Mouse (Mus musculus) liver, embryonic 12.5 days (tissue): ENCODE measurements at regions not wholly inside any gene's neighbourhood (a gene's known extent, or its start where the extent isn't known, plus 50 kb on each side); places are given as distances from the start of the nearest gene placed in this dataset.

Experiments
- ATAC-seq: fragments of 200-750 bp; cut with Nextera tagmentation; 2 replicates; pipeline ENCODE4 v1.8.0; 2017; ENCODE audit warnings: moderate number of reproducible peaks, mild to moderate bottlenecking, moderate library complexity
- H3K27ac ChIP-seq: fragments of 300-500 bp; sonication (generic); 2 replicates; pipeline ENCODE4 v1.5.1; 2016; ENCODE audit warnings: mild to moderate bottlenecking
- H3K27me3 ChIP-seq: fragments of 300-500 bp; sonication (generic); replicated peaks from 2 replicates; pipeline ENCODE4 v1.6.1; 2016; ENCODE audit warnings: mild to moderate bottlenecking, moderate library complexity
- H3K36me3 ChIP-seq: fragments of 300-500 bp; sonication (generic); 2 replicates; pipeline ENCODE4 v1.6.1; 2016; ENCODE audit warnings: mild to moderate bottlenecking, moderate library complexity
- H3K4me1 ChIP-seq: fragments of 300-500 bp; sonication (generic); 2 replicates; pipeline ENCODE4 v1.6.1; 2016
- H3K4me2 ChIP-seq: fragments of 300-500 bp; sonication (generic); 2 replicates; pipeline ENCODE4 v1.6.1; 2016; ENCODE audit warnings: mild to moderate bottlenecking, moderate library complexity
- H3K4me3 ChIP-seq: fragments of 300-500 bp; sonication (generic); 2 replicates; pipeline ENCODE4 v1.5.1; 2016; ENCODE audit warnings: mild to moderate bottlenecking, moderate library complexity
- H3K9ac ChIP-seq: fragments of 300-500 bp; sonication (generic); 2 replicates; pipeline ENCODE4 v1.6.1; 2016; ENCODE audit warnings: mild to moderate bottlenecking, moderate library complexity
- H3K9me3 ChIP-seq: fragments of 300-500 bp; sonication (generic); replicated peaks from 2 replicates; pipeline ENCODE4 v1.6.1; 2016; ENCODE audit warnings: mild to moderate bottlenecking, moderate library complexity
- WGBS: fragments of 180-500 bp; shearing (Covaris S2); methylation state at CpG from one replicate; pipeline ENCODE4 v1.1.7; 2016; ENCODE audit not compliant: insufficient replicate concordance; 5-methylcytosine and 5-hydroxymethylcytosine counted together

DNA sequence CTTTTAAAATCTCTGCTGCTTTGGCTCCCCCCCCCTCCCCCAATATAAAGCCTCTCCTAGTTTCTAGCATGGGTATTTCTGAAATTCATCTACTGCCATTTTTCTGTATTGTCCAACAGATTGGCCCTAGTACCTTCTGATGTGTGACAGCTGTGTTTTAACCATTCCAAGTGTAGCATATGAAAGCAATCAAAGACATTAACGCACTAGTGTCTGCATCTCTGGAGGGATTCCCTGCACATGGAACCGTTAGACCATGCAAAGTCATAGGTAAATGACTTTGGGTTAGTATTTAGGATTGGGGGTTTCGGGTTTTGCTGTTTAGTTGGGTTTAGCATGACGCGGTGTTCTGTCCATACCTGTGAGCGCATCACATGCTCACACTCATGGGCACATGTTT is 57.3 kb upstream of the Smarca2 start:
- Histone ChIP-seq H3K4me2 (no peak overlapping the region), H3K9ac (no peak overlapping the region)

DNA sequence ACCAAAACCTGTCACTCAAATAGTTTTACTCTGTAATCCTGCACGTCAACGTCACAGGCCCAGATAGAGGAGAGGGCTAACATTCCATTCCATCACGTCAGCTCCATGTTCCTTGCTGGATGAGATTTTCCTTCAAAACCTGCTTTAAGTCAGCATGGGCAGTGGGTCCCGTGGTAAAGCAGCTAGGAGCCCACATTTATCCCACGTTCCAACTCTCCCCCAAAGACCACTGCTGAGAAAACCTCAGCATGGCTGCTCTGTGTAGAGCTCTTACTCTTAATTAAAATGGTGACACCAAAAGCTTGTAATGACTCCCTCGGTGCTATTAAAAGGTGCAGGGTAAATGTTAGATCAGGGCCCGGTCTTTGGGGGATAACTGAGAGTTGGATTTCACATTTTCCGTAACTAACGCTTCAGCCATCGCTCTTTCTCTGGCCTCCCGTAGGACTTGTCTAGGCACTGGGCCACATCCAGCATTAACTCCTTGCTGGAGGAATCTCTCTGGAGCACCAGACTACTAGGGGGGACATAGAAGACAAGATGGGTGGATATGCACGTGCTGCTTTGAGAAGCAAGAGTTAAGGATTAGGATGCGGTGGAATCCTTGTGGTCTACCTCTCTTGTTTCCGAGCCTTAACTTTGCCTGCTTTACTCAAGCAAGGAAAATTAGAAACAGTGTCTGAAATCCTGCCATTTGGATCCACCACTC is 56.1 kb upstream of the Smarca2 start:
- ATAC-seq = no peak
- no peaks in the 10 kb centered on the region for H3K27me3 ChIP-seq
- no peaks in the 10 kb centered on the region for H3K36me3 ChIP-seq
- WGBS = 76% methylated on average over 14 of the region's 14 CpGs
- no peak overlapping the region for H3K4me3 ChIP-seq
- H3K27ac ChIP-seq = no peak overlapping the region
- H3K9ac ChIP-seq = no peak overlapping the region
- H3K4me2 ChIP-seq = no peak overlapping the region
- no peaks in the 10 kb centered on the region for H3K9me3 ChIP-seq
- H3K4me1 ChIP-seq = no peaks in the 10 kb centered on the region

More for the DNA sequence above, 57.3 kb upstream of the Smarca2 start:
- 74% methylated on average over 6 of the region's 6 CpGs for WGBS
- no peak for ATAC-seq
- no peaks in the 10 kb centered on the region for H3K9me3 ChIP-seq
- H3K4me3 ChIP-seq = no peak overlapping the region
- H3K4me1 ChIP-seq = no peaks in the 10 kb centered on the region
- no peak overlapping the region for H3K27ac ChIP-seq
- H3K36me3 ChIP-seq = no peaks in the 10 kb centered on the region
- no peaks in the 10 kb centered on the region for H3K27me3 ChIP-seq

DNA sequence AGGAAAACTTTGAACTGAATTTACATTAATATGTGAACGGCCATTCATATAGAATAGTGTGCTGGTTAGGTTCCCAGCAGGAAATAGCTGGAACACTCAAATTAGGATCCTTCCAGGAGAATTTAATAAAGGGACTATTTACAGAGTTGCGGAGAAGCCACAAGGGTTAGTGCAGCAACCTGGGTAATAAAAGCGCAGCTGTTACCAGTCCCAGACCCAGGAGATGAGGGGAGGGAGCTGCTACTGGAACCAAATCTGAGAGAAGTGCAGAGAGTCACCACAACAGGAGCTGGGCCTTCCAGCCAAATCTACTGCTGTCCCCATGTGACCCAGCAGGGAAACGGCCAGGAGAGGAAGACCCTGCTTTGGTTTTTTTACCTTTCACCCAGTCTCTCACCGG is 54.6 kb upstream of the Smarca2 start:
- H3K9me3 ChIP-seq = no peaks in the 10 kb centered on the region
- ATAC-seq = no peak
- 47% methylated on average over 5 of the region's 5 CpGs for WGBS

More for the DNA sequence above, 54.6 kb upstream of the Smarca2 start:
- Histone ChIP-seq H3K4me1 (no peaks in the 10 kb centered on the region), H3K9ac (no peak overlapping the region), H3K36me3 (no peaks in the 10 kb centered on the region), H3K27ac (no peak overlapping the region), H3K4me3 (no peak overlapping the region), H3K4me2 (no peak overlapping the region), H3K27me3 (no peaks in the 10 kb centered on the region)
